Mouse (Mus musculus) ES-Bruce4 (cell line): ENCODE measurements at regions not wholly inside any gene's neighbourhood (a gene's known extent, or its start where the extent isn't known, plus 50 kb on each side); places are given as distances from the start of the nearest gene placed in this dataset.

Source experiments
- CTCF ChIP-seq: IDR thresholded peaks from one replicate; pipeline ENCODE4 v1.8.1; 2011; ENCODE audit warnings: low read depth, low read length
- POLR2A ChIP-seq: IDR thresholded peaks from one replicate; pipeline ENCODE4 v1.8.1; 2011; ENCODE audit warnings: low read length; ENCODE audit not compliant: insufficient read depth

- TF ChIP-seq POLR2A = no peak
- TF ChIP-seq CTCF = no peak
These were observed 70.9 kb upstream of the Aldh1b1 start for GRCm38 (mm10) chr4:45727915-45728314.
